Mouse (Mus musculus) kidney, adult 2 months (tissue): ENCODE results near the gene Gm11214.

Source experiments
- CTCF ChIP-seq: fragments of 200-500 bp; conservative IDR thresholded peaks from 2 replicates; pipeline ENCODE4 v1.5.1; 2011; ENCODE audit warnings: low read depth, mild to moderate bottlenecking, control low read depth, low read length, moderate library complexity, mixed read lengths; ENCODE audit not compliant: insufficient read depth, insufficient read length
- POLR2A ChIP-seq: fragments of 200-500 bp; IDR thresholded peaks from one replicate; pipeline ENCODE4 v1.6.1; 2011; ENCODE audit warnings: low read depth, low read length, control low read depth

GRCm38 (mm10) chr4:63659775-63660174, 3.4 kb downstream of the Gm11214 start:
- TF ChIP-seq CTCF (no peak), POLR2A (no peak)
